Mouse (Mus musculus) thymus, adult 2 months (tissue): ENCODE results near the gene Nr5a2. TPM values are rescaled to one million over a fixed set of nuclear protein-coding genes. Genes with fewer than 3 reads are reported as not detected.

Source experiments
- DNase-seq: peaks from one replicate; pipeline ENCODE4 v3.0.0; 2021
- H3K27ac ChIP-seq: fragments of 200-500 bp; 2 replicates; pipeline ENCODE4 v1.5.1; 2012; ENCODE audit warnings: low read length, control low read depth; ENCODE audit not compliant: control insufficient read depth, insufficient read depth
- H3K27me3 ChIP-seq: fragments of 200-500 bp; 2 replicates; pipeline ENCODE4 v1.6.1; 2012; ENCODE audit warnings: mild to moderate bottlenecking, low read length, moderate library complexity, mixed read lengths; ENCODE audit not compliant: control insufficient read depth, insufficient read depth
- H3K36me3 ChIP-seq: fragments of 200-500 bp; 2 replicates; pipeline ENCODE4 v1.6.1; 2012; ENCODE audit warnings: mild to moderate bottlenecking, low read length, moderate library complexity; ENCODE audit not compliant: control insufficient read depth, insufficient read depth
- H3K4me1 ChIP-seq: fragments of 200-500 bp; replicated peaks from 2 replicates; pipeline ENCODE4 v1.6.1; 2012; ENCODE audit warnings: low read length; ENCODE audit not compliant: control insufficient read depth, insufficient read depth
- H3K4me3 ChIP-seq: fragments of 200-500 bp; 2 replicates; pipeline ENCODE4 v1.5.1; 2012; ENCODE audit warnings: mild to moderate bottlenecking, low read length, control low read depth, moderate library complexity; ENCODE audit not compliant: control insufficient read depth, insufficient read depth
- CTCF ChIP-seq: fragments of 200-500 bp; IDR thresholded peaks from 2 replicates; pipeline ENCODE4 v1.5.1; 2012; ENCODE audit warnings: mild to moderate bottlenecking, control low read depth, low read length, moderate library complexity, borderline replicate concordance; ENCODE audit not compliant: control insufficient read depth, poor library complexity, insufficient read depth; ENCODE audit errors: extremely low read depth
- POLR2A ChIP-seq: fragments of 200-500 bp; IDR thresholded peaks from 2 replicates; pipeline ENCODE4 v1.6.1; 2012; ENCODE audit warnings: mild to moderate bottlenecking, low read length, control low read depth, moderate library complexity; ENCODE audit not compliant: control insufficient read depth, poor library complexity, insufficient read depth; ENCODE audit errors: extremely low read depth
- WGBS: fragments of 180-500 bp; shearing (Covaris S2); methylation state at CpG from one replicate; pipeline ENCODE4 v1.1.7; 2018; 5-methylcytosine and 5-hydroxymethylcytosine counted together
- polyA plus RNA-seq: library from polyadenylated mRNA; depleted of rRNA; stranded (reverse); fragments of >200 nt; gene quantifications from 2 replicates; pipeline ENCODE4 v1.2.3, GENCODE M21; 2012

Nr5a2 gene
- polyA plus RNA-seq, 1 experiment, result 0.22 TPM

DNA sequence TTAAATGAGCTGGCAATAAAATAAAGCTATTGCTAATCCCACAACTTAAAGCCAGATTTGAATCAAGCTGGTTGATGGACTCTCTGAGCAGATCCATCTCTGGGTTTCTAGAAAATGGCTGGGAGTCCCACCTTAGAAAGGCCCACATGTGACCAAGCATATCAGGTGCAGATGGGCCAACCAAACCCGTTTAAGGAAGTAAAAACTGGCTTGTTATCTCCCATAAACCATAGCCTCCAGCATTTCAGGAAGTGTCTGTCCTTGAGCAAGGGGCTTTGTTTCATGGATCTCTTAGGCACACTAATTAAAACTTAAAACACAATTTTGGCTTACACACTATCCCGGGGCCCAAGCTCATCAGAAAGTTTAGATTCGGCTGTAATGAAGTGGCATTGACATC, 13.8 kb upstream of the Nr5a2 start:
- Histone ChIP-seq H3K4me3 (no peak overlapping the region), H3K27me3 (no peaks in the 10 kb centered on the region), H3K27ac (no peak overlapping the region), H3K36me3 (no peaks in the 10 kb centered on the region), H3K4me1 (no peaks in the 10 kb centered on the region)
- 60% methylated on average over 3 of the region's 3 CpGs for WGBS
- DNase-seq, result no peak
- TF ChIP-seq CTCF (no peak), POLR2A (no peak)

GRCm38 (mm10) chr1:136973016-136973415, 12.8 kb upstream of the Nr5a2 start:
- Histone ChIP-seq H3K4me1 (no peaks in the 10 kb centered on the region), H3K27ac (no peak overlapping the region), H3K27me3 (no peaks in the 10 kb centered on the region), H3K4me3 (no peak overlapping the region), H3K36me3 (no peaks in the 10 kb centered on the region)
- WGBS, result 94% methylated on average over 5 of the region's 5 CpGs
- no peak for TF ChIP-seq POLR2A
- TF ChIP-seq CTCF, result no peak
- no peak for DNase-seq

DNA sequence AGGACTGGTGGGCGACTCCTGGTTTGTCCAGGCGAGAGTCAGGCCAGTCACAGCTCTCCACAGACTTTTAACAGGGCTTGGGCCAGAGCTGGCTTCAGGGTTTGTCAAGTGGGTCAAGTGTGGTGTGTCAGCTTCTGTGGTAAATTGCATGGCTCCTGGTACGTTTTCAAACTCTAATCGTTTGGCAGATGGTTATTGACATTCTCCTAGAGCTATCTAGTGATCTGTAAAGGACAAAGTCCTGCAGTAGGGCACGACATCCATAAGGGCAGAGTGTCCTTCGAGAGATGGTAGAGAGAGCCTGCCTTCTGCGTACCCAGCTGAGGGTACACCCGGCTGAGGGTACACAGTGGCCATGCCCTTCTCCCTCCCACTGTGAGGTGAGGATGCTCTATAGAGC, 10.7 kb upstream of the Nr5a2 start:
- H3K4me1 ChIP-seq, result no peaks in the 10 kb centered on the region
- H3K4me3 ChIP-seq, result no peak overlapping the region
- 94% methylated on average over 8 of the region's 8 CpGs for WGBS
- DNase-seq, result no peak
- H3K36me3 ChIP-seq, result no peaks in the 10 kb centered on the region
- no peaks in the 10 kb centered on the region for H3K27me3 ChIP-seq
- TF ChIP-seq CTCF, result no peak
- no peak for TF ChIP-seq POLR2A
- H3K27ac ChIP-seq, result no peak overlapping the region

GRCm38 (mm10) chr1:136966728-136967386, 6.6 kb upstream of the Nr5a2 start:
- no peak for TF ChIP-seq POLR2A
- WGBS, result 91% methylated on average over 12 of the region's 12 CpGs
- Histone ChIP-seq H3K36me3 (no peaks in the 10 kb centered on the region), H3K4me3 (no peak overlapping the region), H3K27me3 (no peaks in the 10 kb centered on the region), H3K27ac (no peak overlapping the region), H3K4me1 (no peaks in the 10 kb centered on the region)
- no peak for DNase-seq

DNA sequence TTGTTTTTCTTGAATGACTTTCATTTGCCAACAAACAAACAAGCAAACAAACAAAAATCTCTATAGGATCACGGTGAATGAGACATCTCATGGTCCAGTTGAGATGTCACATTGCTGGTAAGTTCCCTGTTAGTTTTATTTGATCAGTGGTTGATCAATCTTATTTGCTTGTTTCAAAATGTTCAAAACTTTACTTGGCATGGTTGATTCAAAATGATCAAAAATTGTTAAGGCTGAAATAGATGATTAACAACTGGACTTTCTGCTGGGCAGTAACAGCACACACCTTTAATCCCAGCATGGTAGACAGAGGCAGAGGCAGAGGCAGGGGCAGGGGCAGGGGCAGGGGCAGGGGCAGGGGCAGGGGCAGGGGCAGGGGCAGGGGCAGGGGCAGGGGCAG, 757 bp downstream of the Nr5a2 start:
- peaks cover 9% of the 10 kb centered on the region for H3K27me3 ChIP-seq
- no peak overlapping the region for H3K27ac ChIP-seq
- no peaks in the 10 kb centered on the region for H3K4me1 ChIP-seq
- 79% methylated on average over 1 of the region's 1 CpGs for WGBS
- DNase-seq, result no peak
- H3K4me3 ChIP-seq, result no peak overlapping the region
- no peaks in the 10 kb centered on the region for H3K36me3 ChIP-seq
- TF ChIP-seq POLR2A (no peak), CTCF (no peak)

- Histone ChIP-seq H3K36me3 (no peaks in the 10 kb centered on the region), H3K27ac (no peak overlapping the region), H3K4me1 (no peaks in the 10 kb centered on the region), H3K4me3 (no peak overlapping the region), H3K27me3 (peaks cover 11% of the 10 kb centered on the region)
- TF ChIP-seq POLR2A (no peak), CTCF (no peak)
- 18% methylated on average over 9 of the region's 9 CpGs for WGBS
- DNase-seq, result no peak
Measured at GRCm38 (mm10) chr1:136958666-136959065, 1.6 kb downstream of the Nr5a2 start.

GRCm38 (mm10) chr1:136958185-136958584, 2.1 kb downstream of the Nr5a2 start:
- no peaks in the 10 kb centered on the region for H3K4me1 ChIP-seq
- H3K27ac ChIP-seq, result no peak overlapping the region
- DNase-seq, result no peak
- WGBS, result 7% methylated on average over 13 of the region's 13 CpGs
- no peak overlapping the region for H3K4me3 ChIP-seq
- peaks cover 15% of the 10 kb centered on the region for H3K27me3 ChIP-seq
- H3K36me3 ChIP-seq, result no peaks in the 10 kb centered on the region
- TF ChIP-seq CTCF, result no peak
- TF ChIP-seq POLR2A, result no peak
